Mouse (Mus musculus) midbrain, embryonic 12.5 days (tissue): ENCODE data around the gene Cdh13. TPM values are rescaled to one million over a fixed set of nuclear protein-coding genes. Genes with fewer than 3 reads are reported as not detected.

Experiments
- ATAC-seq: fragments of 200-750 bp; cut with Nextera tagmentation; 2 replicates; pipeline ENCODE4 v1.8.0; 2017; ENCODE audit warnings: low read depth, moderate TSS enrichment, moderate library complexity; ENCODE audit not compliant: low FRiP score
- H3K27ac ChIP-seq: fragments of 300-500 bp; sonication (generic); replicated peaks from 2 replicates; pipeline ENCODE4 v1.5.1; 2016; ENCODE audit warnings: mild to moderate bottlenecking
- H3K27me3 ChIP-seq: fragments of 300-500 bp; sonication (generic); 2 replicates; pipeline ENCODE4 v1.6.1; 2016; ENCODE audit warnings: mild to moderate bottlenecking
- H3K36me3 ChIP-seq: fragments of 300-500 bp; sonication (generic); 2 replicates; pipeline ENCODE4 v1.6.1; 2016
- H3K4me1 ChIP-seq: fragments of 300-500 bp; sonication (generic); 2 replicates; pipeline ENCODE4 v1.6.1; 2016
- H3K4me2 ChIP-seq: fragments of 300-500 bp; sonication (generic); replicated peaks from 2 replicates; pipeline ENCODE4 v1.6.1; 2016; ENCODE audit warnings: mild to moderate bottlenecking, moderate library complexity
- H3K4me3 ChIP-seq: fragments of 300-500 bp; sonication (generic); 2 replicates; pipeline ENCODE4 v1.5.1; 2016; ENCODE audit warnings: mild to moderate bottlenecking
- H3K9ac ChIP-seq: fragments of 300-500 bp; sonication (generic); replicated peaks from 2 replicates; pipeline ENCODE4 v1.6.1; 2016; ENCODE audit warnings: mild to moderate bottlenecking, moderate library complexity
- H3K9me3 ChIP-seq: fragments of 300-500 bp; sonication (generic); 2 replicates; pipeline ENCODE4 v1.6.1; 2016; ENCODE audit warnings: mild to moderate bottlenecking
- WGBS: fragments of 180-500 bp; shearing (Covaris S2); methylation state at CpG from one replicate; pipeline ENCODE4 v1.1.7; 2016; 5-methylcytosine and 5-hydroxymethylcytosine counted together
- polyA plus RNA-seq: library from polyadenylated mRNA; unstranded; fragments of >200 nt; fragmentation: Nextera tagmentation; extraction: Ambion mirVana; gene quantifications from 2 replicates; pipeline ENCODE4 v1.2.1, GENCODE M21; 2016

Gene Cdh13
- polyA plus RNA-seq, 1 experiment from 2014 or later, result 18.8 TPM

DNA sequence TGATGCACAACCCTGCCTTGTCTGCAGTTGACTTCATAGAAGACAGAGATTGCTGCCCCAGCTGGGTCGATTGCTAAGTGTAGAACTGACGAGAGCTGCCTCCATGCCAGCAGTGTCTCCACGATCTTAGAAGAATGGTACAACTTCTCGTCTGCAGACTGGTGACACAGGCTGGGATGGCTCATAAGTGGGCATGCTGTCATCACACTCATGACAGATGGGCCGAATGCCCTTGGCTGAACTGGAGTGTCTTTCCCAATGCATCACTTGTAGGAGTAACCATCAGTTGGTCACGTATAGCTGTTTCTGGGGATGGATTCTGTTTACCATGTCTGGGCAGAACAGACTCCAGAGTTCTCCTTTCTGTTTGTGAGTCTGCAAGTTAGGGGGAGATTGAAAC, 392.7 kb downstream of the Cdh13 start:
- Histone ChIP-seq H3K36me3 (no peaks in the 10 kb centered on the region), H3K4me3 (no peak overlapping the region), H3K9ac (no peak overlapping the region), H3K9me3 (no peaks in the 10 kb centered on the region), H3K4me1 (no peaks in the 10 kb centered on the region), H3K27ac (no peak overlapping the region), H3K27me3 (no peaks in the 10 kb centered on the region), H3K4me2 (no peak overlapping the region)
- ATAC-seq, result no peak
- 92% methylated on average over 6 of the region's 6 CpGs for WGBS

DNA sequence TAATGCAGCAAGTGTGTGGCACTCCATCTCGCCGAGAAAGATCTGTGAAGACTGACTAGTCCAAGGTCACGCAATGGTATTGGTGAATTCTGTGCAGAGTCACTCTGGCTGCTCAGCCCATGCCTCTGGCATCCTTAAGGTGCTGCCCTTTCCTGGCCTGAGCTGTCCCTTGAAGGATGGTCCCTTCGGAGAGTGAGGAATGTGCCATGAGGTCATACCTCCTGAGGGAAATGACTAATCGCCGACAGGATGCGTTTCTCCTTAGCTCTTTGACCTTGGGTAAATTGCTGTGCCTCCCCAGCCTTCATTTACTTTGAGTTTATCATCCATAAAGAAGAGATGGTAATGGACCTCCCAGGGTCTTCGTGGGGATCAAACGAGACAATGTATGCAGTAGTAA, 395.8 kb downstream of the Cdh13 start:
- H3K36me3 ChIP-seq, result no peaks in the 10 kb centered on the region
- ATAC-seq, result no peak
- H3K27ac ChIP-seq, result no peak overlapping the region
- no peak overlapping the region for H3K9ac ChIP-seq
- no peak overlapping the region for H3K4me3 ChIP-seq
- H3K4me2 ChIP-seq, result no peak overlapping the region
- no peaks in the 10 kb centered on the region for H3K9me3 ChIP-seq
- no peaks in the 10 kb centered on the region for H3K4me1 ChIP-seq
- 88% methylated on average over 9 of the region's 9 CpGs for WGBS
- H3K27me3 ChIP-seq, result no peaks in the 10 kb centered on the region

DNA sequence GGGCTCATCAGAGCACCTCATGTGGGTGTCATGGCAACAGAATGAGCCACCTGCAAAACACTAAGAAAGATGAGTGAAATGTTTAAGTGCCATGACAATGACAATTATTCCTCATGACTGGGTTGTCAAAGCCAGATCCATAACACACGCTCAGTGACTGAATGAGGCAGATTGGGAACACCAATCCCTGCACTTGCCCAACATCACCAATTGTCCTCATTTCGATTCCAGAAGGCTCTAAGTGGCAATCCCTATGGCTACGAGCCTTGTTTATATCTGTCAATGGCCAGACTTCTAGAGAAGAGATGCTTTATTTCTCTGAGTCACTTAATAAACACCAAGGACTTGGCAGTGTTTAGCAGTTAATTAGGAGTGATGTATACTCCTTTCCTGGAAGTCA, 399.9 kb downstream of the Cdh13 start:
- H3K4me1 ChIP-seq, result no peaks in the 10 kb centered on the region
- no peak overlapping the region for H3K27ac ChIP-seq
- no peak overlapping the region for H3K4me2 ChIP-seq
- H3K4me3 ChIP-seq, result no peak overlapping the region
- H3K9me3 ChIP-seq, result no peaks in the 10 kb centered on the region
- no peak for ATAC-seq
- H3K27me3 ChIP-seq, result no peaks in the 10 kb centered on the region
- H3K9ac ChIP-seq, result no peak overlapping the region
- 71% methylated on average over 3 of the region's 3 CpGs for WGBS
- H3K36me3 ChIP-seq, result no peaks in the 10 kb centered on the region

DNA sequence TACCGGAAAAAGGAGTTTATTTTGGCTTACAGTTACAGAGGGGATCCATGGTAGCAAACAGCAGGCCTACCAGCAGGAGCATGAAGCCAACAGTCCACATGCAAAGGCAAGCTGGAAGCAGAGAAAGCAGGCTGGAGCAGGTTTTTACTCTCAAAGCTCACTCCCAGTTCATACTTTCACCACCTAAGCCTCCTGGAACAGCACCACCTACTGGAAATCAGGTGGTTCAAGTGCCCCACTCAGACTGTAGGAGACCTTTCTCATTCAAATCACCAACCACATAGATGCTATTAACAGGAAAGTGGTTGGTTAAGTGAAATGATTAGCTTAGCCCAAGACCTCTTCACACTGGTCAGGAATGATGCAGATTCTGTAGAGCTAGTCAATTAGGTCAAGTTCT, 402.3 kb downstream of the Cdh13 start:
- Histone ChIP-seq H3K4me3 (no peak overlapping the region), H3K9ac (no peak overlapping the region), H3K27me3 (no peaks in the 10 kb centered on the region), H3K27ac (no peak overlapping the region), H3K9me3 (no peaks in the 10 kb centered on the region), H3K36me3 (no peaks in the 10 kb centered on the region), H3K4me1 (0 out of 2 replicates have a peak, but pooled peaks cover 3% of the 10 kb centered on the region), H3K4me2 (no peak overlapping the region)
- 97% methylated on average over 1 of the region's 1 CpGs for WGBS
- no peak for ATAC-seq

DNA sequence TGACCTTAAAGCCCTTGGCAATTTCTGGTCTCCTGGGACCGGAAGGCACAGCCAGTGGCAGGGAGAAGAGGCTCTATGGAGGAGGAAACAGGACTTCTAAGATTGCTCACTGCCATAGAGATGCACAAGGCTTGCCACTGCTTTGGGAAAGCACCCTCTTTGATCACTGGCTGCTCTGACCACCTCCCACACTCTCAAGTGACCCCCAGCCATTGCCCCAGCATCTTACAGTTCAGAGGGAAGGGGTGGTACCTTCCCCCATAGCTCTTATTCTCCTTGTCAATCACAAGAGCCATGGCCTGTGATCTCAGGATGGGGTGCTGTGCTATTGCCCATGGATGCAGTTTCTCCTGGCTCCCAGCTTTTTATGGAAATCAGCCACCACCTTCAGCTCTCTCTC, 406.3 kb downstream of the Cdh13 start:
- H3K4me2 ChIP-seq, result no peak overlapping the region
- no peaks in the 10 kb centered on the region for H3K36me3 ChIP-seq
- H3K9me3 ChIP-seq, result no peaks in the 10 kb centered on the region
- H3K4me1 ChIP-seq, result 0 out of 2 replicates have a peak, but pooled peaks cover 3% of the 10 kb centered on the region
- no peaks in the 10 kb centered on the region for H3K27me3 ChIP-seq
- H3K4me3 ChIP-seq, result no peak overlapping the region
- no peak for ATAC-seq
- H3K27ac ChIP-seq, result no peak overlapping the region
- WGBS, result 74% methylated on average over 1 of the region's 1 CpGs
- H3K9ac ChIP-seq, result no peak overlapping the region

DNA sequence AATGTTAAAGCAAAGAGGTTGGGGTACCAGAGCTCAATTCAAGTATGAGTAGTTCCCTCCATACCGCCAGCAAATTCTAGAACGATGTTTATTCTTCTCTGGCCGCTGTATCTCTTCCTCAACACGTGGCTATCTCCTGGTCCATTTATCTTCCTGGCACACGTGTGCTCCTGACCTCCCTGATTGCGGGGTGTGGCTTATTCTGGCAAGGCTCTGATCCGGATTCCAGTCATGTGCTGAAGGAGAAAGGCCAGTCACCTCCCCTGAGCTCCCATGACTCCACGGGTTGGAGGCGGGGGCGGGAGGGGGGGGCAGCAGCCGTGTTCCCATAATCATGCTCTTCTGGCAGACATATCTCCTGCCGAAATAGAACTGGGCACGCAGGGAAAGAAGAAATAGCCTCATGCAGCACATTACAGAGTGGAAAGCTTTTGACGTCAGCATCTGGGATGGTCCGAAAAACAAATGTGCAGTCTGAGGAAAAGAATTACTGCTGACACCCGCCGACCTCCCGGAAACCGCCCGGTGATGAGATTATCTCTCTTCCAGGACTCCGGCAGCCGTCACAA, 417.9 kb downstream of the Cdh13 start:
- WGBS, result 91% methylated on average over 22 of the region's 22 CpGs
- Histone ChIP-seq H3K4me1 (no peaks in the 10 kb centered on the region), H3K36me3 (no peaks in the 10 kb centered on the region), H3K27ac (no peak overlapping the region), H3K4me2 (no peak overlapping the region), H3K27me3 (no peaks in the 10 kb centered on the region), H3K9me3 (0 out of 2 replicates have a peak, but pooled peaks cover 5% of the 10 kb centered on the region), H3K9ac (no peak overlapping the region), H3K4me3 (no peak overlapping the region)
- no peak for ATAC-seq

DNA sequence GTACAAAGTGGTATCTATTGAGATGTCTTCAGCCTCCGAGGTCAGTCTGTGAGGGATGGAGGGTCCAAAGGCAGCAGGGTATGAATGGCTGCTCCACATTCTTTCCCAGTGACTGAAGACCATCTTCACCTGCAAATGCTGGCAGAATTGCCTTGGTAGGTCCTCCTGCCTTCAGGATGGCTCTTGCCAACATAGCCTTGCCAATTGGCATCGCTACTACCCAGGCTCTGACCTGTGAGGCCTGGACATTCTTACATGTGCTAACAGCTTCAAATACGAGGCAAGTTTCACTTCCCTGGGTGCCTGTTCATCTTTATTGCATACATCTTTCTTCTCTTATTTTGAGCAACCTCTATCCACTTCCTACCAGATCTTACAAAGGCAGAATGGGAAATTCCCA, 425.8 kb downstream of the Cdh13 start:
- no peak overlapping the region for H3K4me2 ChIP-seq
- H3K9ac ChIP-seq, result no peak overlapping the region
- no peaks in the 10 kb centered on the region for H3K36me3 ChIP-seq
- no peak overlapping the region for H3K4me3 ChIP-seq
- ATAC-seq, result no peak
- no peaks in the 10 kb centered on the region for H3K27me3 ChIP-seq
- no peaks in the 10 kb centered on the region for H3K4me1 ChIP-seq
- no peaks in the 10 kb centered on the region for H3K9me3 ChIP-seq
- no peak overlapping the region for H3K27ac ChIP-seq
- 94% methylated on average over 3 of the region's 3 CpGs for WGBS

DNA sequence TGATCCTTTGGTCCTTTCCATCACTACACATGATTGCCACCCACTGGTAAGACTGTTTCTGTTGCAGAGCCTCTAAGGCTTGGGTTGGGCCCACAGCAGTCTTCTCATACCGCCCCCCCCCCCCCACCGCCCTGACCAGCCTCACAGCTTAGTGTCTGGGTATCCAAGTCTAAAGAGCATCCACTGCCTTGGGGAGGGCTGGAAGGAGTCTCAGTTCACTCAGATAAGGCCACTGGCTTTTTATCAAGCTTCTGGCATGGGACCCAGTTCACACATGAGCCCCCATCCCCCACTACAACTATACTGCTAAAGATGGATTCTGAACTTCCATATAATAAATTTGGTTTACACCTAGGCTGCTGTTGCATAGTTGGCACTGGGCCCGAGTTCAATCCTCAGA, 428.1 kb downstream of the Cdh13 start:
- H3K9ac ChIP-seq, result no peak overlapping the region
- no peak overlapping the region for H3K4me3 ChIP-seq
- no peak overlapping the region for H3K4me2 ChIP-seq
- no peaks in the 10 kb centered on the region for H3K36me3 ChIP-seq
- H3K9me3 ChIP-seq, result no peaks in the 10 kb centered on the region
- no peak overlapping the region for H3K27ac ChIP-seq
- no peaks in the 10 kb centered on the region for H3K27me3 ChIP-seq
- H3K4me1 ChIP-seq, result no peaks in the 10 kb centered on the region
- WGBS, result 81% methylated on average over 3 of the region's 3 CpGs
- ATAC-seq, result no peak

DNA sequence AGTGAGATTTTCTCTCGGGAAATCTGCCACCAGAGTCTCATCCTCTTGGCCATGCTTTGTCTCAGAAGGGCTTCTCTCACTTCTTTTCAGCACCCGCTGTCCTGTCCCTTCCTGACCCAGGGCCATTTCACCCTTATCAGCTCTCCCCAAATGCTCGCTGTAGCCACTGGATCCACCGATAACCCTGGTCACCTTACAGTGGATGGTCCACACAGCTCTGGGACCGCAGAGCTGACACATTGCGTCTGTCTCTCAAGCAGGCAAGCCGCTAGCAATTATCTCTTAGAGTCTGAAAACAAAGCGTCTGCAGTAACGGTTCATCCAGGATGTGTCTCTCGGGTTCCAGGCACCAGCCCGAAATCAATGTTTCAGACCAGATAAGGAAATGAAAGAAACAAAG, 429.6 kb downstream of the Cdh13 start:
- WGBS, result 80% methylated on average over 11 of the region's 11 CpGs
- no peak overlapping the region for H3K4me3 ChIP-seq
- no peak overlapping the region for H3K9ac ChIP-seq
- no peaks in the 10 kb centered on the region for H3K9me3 ChIP-seq
- H3K4me2 ChIP-seq, result no peak overlapping the region
- no peak overlapping the region for H3K27ac ChIP-seq
- H3K27me3 ChIP-seq, result no peaks in the 10 kb centered on the region
- ATAC-seq, result no peak
- no peaks in the 10 kb centered on the region for H3K36me3 ChIP-seq
- no peaks in the 10 kb centered on the region for H3K4me1 ChIP-seq

DNA sequence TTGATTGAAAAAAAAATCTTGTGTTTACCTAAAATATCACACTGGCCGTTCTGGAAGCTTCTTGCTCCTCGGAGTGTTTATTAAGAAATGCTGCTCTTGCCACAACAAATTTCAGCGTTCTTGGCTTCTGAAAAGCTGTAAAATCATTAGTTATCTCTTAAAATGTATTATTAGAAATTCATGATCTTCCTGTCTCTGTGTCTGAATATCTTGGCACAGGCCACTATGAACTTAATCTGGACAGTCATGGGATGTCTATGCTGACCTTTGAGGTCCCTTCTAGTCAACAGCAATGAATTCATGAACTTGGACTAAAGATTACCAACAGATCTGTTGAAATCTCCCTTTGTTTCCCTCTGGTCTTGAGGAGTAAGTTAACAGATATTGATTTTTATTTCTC, 430.1 kb downstream of the Cdh13 start:
- H3K4me3 ChIP-seq, result no peak overlapping the region
- WGBS, result 89% methylated on average over 3 of the region's 3 CpGs
- no peak overlapping the region for H3K9ac ChIP-seq
- no peak overlapping the region for H3K27ac ChIP-seq
- no peaks in the 10 kb centered on the region for H3K4me1 ChIP-seq
- H3K36me3 ChIP-seq, result no peaks in the 10 kb centered on the region
- no peaks in the 10 kb centered on the region for H3K9me3 ChIP-seq
- no peak for ATAC-seq
- H3K4me2 ChIP-seq, result no peak overlapping the region
- no peaks in the 10 kb centered on the region for H3K27me3 ChIP-seq

DNA sequence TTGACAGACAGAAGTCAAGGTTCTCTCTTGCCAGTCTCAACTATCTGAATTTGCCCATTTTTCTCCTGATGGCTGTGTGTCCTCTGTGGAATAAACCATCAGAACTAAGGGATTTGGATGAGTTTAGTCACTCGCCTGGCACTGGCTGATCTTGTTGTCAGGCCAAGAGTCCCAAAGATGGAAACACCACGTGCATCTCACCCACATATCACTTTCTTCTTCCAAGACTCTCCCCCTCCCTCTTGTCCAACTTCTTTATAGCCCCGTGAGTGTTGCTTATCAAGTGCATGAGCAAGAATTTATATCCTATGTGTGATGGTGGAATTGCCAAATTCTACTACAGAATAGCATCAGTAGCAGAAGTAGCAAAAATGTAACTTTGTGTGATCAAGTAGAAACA, 439.4 kb downstream of the Cdh13 start:
- H3K27ac ChIP-seq, result no peak overlapping the region
- H3K4me1 ChIP-seq, result no peaks in the 10 kb centered on the region
- H3K4me2 ChIP-seq, result no peak overlapping the region
- no peak overlapping the region for H3K9ac ChIP-seq
- ATAC-seq, result no peak
- H3K27me3 ChIP-seq, result no peaks in the 10 kb centered on the region
- no peaks in the 10 kb centered on the region for H3K9me3 ChIP-seq
- 90% methylated on average over 3 of the region's 3 CpGs for whole genome bisulfite sequencing
- no peaks in the 10 kb centered on the region for H3K36me3 ChIP-seq
- no peak overlapping the region for H3K4me3 ChIP-seq

DNA sequence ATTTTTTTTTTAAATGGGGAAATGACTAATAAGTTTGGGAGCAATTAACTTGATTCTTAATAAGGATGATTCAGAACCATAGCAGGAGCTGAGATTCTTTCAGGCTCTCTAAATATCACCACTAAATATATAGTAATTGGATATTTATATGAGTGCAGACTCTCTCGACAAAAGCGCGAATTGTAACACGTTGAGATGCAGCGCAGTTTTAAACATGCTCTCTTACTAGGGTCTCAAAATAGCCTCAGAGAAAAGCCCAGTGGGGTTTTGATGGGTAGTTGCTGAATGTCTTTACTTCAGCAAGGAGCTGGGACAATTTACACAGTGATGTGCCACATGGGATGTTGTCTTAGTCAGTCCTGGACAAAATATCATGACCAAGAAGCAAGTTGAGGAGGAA, 442.1 kb downstream of the Cdh13 start:
- Histone ChIP-seq H3K4me2 (no peak overlapping the region), H3K9me3 (no peaks in the 10 kb centered on the region), H3K27me3 (no peaks in the 10 kb centered on the region), H3K4me3 (no peak overlapping the region), H3K9ac (no peak overlapping the region), H3K27ac (no peak overlapping the region), H3K36me3 (no peaks in the 10 kb centered on the region), H3K4me1 (no peaks in the 10 kb centered on the region)
- WGBS, result 94% methylated on average over 5 of the region's 5 CpGs
- ATAC-seq, result no peak

DNA sequence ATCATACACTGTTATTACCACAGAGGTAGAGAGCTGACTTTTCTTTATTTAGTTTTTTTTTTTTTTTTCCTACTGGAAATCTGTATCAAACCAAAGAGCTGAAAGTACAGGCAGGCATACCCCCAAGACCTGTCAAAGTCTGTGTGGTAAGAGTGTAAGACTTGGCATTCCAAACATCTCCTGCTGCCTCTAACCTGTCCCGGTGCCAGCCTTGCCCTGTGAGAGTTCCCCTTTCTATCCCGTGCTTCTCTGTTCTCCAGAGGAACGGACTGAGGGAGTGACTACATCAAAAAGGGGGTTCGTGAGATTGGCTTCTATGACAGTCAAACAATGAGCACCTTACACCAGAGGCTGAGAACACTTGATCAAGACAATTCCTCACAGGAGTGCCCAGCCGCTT, 458.2 kb downstream of the Cdh13 start:
- Histone ChIP-seq H3K9me3 (no peaks in the 10 kb centered on the region), H3K4me3 (no peak overlapping the region), H3K4me2 (no peak overlapping the region), H3K27me3 (no peaks in the 10 kb centered on the region), H3K4me1 (no peaks in the 10 kb centered on the region), H3K27ac (no peak overlapping the region), H3K9ac (no peak overlapping the region), H3K36me3 (no peaks in the 10 kb centered on the region)
- ATAC-seq, result no peak
- 88% methylated on average over 5 of the region's 5 CpGs for WGBS
